Mouse (Mus musculus) intestine, embryonic 14.5 days (tissue): ENCODE results near the gene Camk1d. TPM values are rescaled to one million over a fixed set of nuclear protein-coding genes. Genes with fewer than 3 reads are reported as not detected.
A peak's percentile ranks its signal among the peaks of the same experiment; 100 is the strongest.

Experiments
- ATAC-seq: fragments of 200-750 bp; cut with Nextera tagmentation; replicated peaks from 2 replicates; pipeline ENCODE4 v1.8.0; 2017; ENCODE audit warnings: low read depth, moderate number of reproducible peaks, moderate TSS enrichment, moderate library complexity; ENCODE audit not compliant: low FRiP score, low TSS enrichment
- DNase-seq: peaks from one replicate; pipeline ENCODE4 v3.0.0-alpha.2; 2018; ENCODE audit warnings: low spot score
- H3K27ac ChIP-seq: fragments of 300-500 bp; sonication (generic); 2 replicates; pipeline ENCODE4 v1.5.1; 2014; ENCODE audit warnings: low read depth, mild to moderate bottlenecking, control low read depth
- H3K27me3 ChIP-seq: fragments of 300-500 bp; sonication (generic); replicated peaks from 2 replicates; pipeline ENCODE4 v1.6.1; 2014; ENCODE audit warnings: low read length, control low read depth; ENCODE audit not compliant: control insufficient read depth, insufficient read depth
- H3K36me3 ChIP-seq: fragments of 300-500 bp; sonication (generic); 2 replicates; pipeline ENCODE4 v1.6.1; 2014; ENCODE audit warnings: low read length, control low read depth; ENCODE audit not compliant: control insufficient read depth, insufficient read depth
- H3K4me1 ChIP-seq: fragments of 300-500 bp; sonication (generic); replicated peaks from 2 replicates; pipeline ENCODE4 v1.6.1; 2014; ENCODE audit warnings: low read length, control low read depth, mixed read lengths; ENCODE audit not compliant: control insufficient read depth, insufficient read depth
- H3K4me2 ChIP-seq: fragments of 300-500 bp; sonication (generic); 2 replicates; pipeline ENCODE4 v1.6.1; 2014; ENCODE audit warnings: low read length
- H3K4me3 ChIP-seq: fragments of 300-500 bp; sonication (generic); 2 replicates; pipeline ENCODE4 v1.5.1; 2014; ENCODE audit warnings: low read depth, low read length, control low read depth, mixed read lengths
- H3K9ac ChIP-seq: fragments of 300-500 bp; sonication (generic); 2 replicates; pipeline ENCODE4 v1.6.1; 2014; ENCODE audit warnings: mild to moderate bottlenecking, low read length
- H3K9me3 ChIP-seq: fragments of 300-500 bp; sonication (generic); 2 replicates; pipeline ENCODE4 v1.6.1; 2016; ENCODE audit warnings: low read length, control low read depth; ENCODE audit not compliant: control insufficient read depth
- WGBS: fragments of 180-500 bp; shearing (Covaris S2); extraction: QIAGEN DNeasy Blood & Tissue Kit; methylation state at CpG from one replicate; pipeline ENCODE4 v1.1.7; 2014; 5-methylcytosine and 5-hydroxymethylcytosine counted together
- polyA plus RNA-seq: library from polyadenylated mRNA; unstranded; fragments of >200 nt; fragmentation: Nextera tagmentation; extraction: Ambion mirVana; gene quantifications from 2 replicates; pipeline ENCODE4 v1.2.1, GENCODE M21; 2014

Gene Camk1d
- polyA plus RNA-seq, 1 experiment from 2014 or later, result 20.7 TPM

DNA sequence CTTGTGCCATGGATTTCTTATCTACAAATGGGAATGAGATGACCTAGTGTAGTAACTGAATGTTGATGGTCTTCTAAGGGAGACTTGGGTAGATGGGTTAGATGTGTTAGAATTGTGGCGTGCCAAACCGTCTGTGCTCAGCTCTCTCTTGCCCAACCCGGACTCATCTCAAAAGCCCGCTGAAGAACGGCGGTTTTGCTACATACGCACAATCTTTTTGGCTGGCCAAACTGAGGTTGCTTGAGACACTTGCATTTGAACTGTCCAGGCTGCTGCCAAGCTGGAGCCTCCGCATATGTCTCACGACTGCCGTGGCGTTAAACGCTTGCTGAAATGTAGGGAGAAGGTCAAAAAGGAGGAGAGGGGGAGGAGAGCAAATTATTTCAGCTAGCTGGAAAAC is 413.0 kb downstream of the Camk1d start:
- Histone ChIP-seq H3K9ac (no peak overlapping the region), H3K4me2 (no peak overlapping the region), H3K4me3 (no peak overlapping the region), H3K27me3 (no peaks in the 10 kb centered on the region), H3K4me1 (no peaks in the 10 kb centered on the region), H3K27ac (no peak overlapping the region), H3K36me3 (no peaks in the 10 kb centered on the region), H3K9me3 (no peaks in the 10 kb centered on the region)
- DNase-seq (no peak), ATAC-seq (no peak)
- 88% methylated on average over 12 of the region's 12 CpGs for WGBS

DNA sequence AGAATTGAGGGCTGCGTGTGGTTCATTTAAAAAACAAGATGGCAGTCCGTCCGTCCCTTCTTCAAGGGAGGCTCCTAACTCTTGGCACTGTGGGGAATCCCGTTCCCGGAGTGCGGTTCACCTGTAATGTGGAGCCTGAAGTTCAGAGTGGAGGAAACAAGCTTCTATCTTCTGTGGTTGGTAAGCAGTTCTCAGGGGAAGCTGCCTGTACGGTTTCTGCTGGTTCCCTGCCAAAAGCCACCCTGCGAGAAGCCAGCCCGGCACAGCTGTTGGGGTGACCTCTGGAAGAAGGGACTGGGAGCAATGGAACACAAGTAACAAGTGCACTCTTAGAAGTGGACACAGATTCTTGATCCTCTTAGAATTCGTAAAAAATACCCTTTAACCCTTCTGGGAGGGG is 416.2 kb downstream of the Camk1d start:
- Histone ChIP-seq H3K27me3 (no peaks in the 10 kb centered on the region), H3K27ac (no peak overlapping the region), H3K9ac (no peak overlapping the region), H3K9me3 (no peaks in the 10 kb centered on the region), H3K4me3 (no peak overlapping the region), H3K36me3 (no peaks in the 10 kb centered on the region), H3K4me2 (no peak overlapping the region), H3K4me1 (no peaks in the 10 kb centered on the region)
- 85% methylated on average over 10 of the region's 10 CpGs for WGBS
- ATAC-seq (no peak), DNase-seq (no peak)

GRCm38 (mm10) chr2:5296749-5297545 is 417.4 kb downstream of the Camk1d start:
- Histone ChIP-seq H3K4me2 (no peak overlapping the region), H3K36me3 (no peaks in the 10 kb centered on the region), H3K4me1 (no peaks in the 10 kb centered on the region), H3K9me3 (no peaks in the 10 kb centered on the region), H3K9ac (no peak overlapping the region), H3K27ac (no peak overlapping the region), H3K27me3 (no peaks in the 10 kb centered on the region), H3K4me3 (no peak overlapping the region)
- DNase-seq (no peak), ATAC-seq (no peak)
- 86% methylated on average over 11 of the region's 11 CpGs for WGBS

DNA sequence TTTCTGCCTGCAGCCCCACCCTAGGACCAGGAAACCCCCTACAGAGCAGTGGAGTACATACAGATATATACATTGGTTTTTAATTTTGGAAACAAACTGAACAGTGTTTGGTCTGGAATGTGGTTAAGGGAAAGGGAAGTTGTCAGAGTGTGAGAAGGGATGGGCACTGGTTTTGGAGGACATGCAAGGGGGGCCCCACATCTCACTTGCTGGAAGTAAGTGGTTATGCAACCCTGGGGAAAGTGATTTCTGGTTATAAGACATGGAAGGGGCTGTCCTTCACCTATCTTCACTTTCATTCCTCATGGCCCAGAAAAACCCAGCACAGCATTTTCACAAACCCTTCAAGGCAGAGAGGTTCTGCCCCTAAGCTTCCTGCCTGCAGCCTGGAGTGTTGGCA is 419.2 kb downstream of the Camk1d start:
- ATAC-seq (no peak), DNase-seq (peak; percentile 29)
- Histone ChIP-seq H3K4me2 (no peak overlapping the region), H3K36me3 (no peaks in the 10 kb centered on the region), H3K9me3 (no peaks in the 10 kb centered on the region), H3K4me1 (no peaks in the 10 kb centered on the region), H3K27ac (no peak overlapping the region), H3K4me3 (no peak overlapping the region), H3K27me3 (no peaks in the 10 kb centered on the region), H3K9ac (no peak overlapping the region)

DNA sequence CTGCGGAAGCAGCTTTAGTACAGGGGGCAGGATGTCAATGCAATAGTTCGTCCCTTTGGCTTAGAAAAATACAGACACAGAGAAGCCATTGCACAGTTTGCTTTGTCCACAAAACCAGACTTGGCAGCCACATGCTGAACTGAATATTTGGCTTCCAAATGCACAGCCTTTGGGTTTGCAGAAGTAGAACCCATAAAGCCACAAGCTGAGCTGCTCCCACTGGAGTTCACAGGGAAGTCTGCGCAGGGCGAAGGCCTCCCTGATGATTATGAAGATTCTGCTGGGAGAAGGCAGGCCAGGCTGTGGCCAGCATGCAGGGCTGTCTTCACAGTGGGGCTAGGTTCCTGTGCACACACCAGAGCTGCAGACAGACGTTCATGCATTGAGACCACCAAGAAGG is 419.9 kb downstream of the Camk1d start:
- Histone ChIP-seq H3K36me3 (no peaks in the 10 kb centered on the region), H3K4me1 (no peaks in the 10 kb centered on the region), H3K4me2 (no peak overlapping the region), H3K9ac (no peak overlapping the region), H3K4me3 (no peak overlapping the region), H3K27me3 (no peaks in the 10 kb centered on the region), H3K27ac (no peak overlapping the region), H3K9me3 (no peaks in the 10 kb centered on the region)
- 71% methylated on average over 5 of the region's 5 CpGs for whole genome bisulfite sequencing
- ATAC-seq (no peak), DNase-seq (peak; percentile 24)

GRCm38 (mm10) chr2:5288593-5288992 is 425.7 kb downstream of the Camk1d start:
- Histone ChIP-seq H3K9ac (no peak overlapping the region), H3K36me3 (no peaks in the 10 kb centered on the region), H3K4me1 (peaks cover 11% of the 10 kb centered on the region), H3K4me3 (no peak overlapping the region), H3K27ac (no peak overlapping the region), H3K27me3 (no peaks in the 10 kb centered on the region), H3K9me3 (no peaks in the 10 kb centered on the region), H3K4me2 (no peak overlapping the region)
- DNase-seq (peak; percentile 55), ATAC-seq (no peak)
- 46% methylated on average over 4 of the region's 4 CpGs for WGBS

- H3K9me3 ChIP-seq, result no peaks in the 10 kb centered on the region
- DNase-seq (no peak), ATAC-seq (no peak)
- H3K4me2 ChIP-seq, result no peak overlapping the region
- H3K4me1 ChIP-seq, result peaks cover 11% of the 10 kb centered on the region
- no peak overlapping the region for H3K9ac ChIP-seq
- no peaks in the 10 kb centered on the region for H3K27me3 ChIP-seq
- H3K27ac ChIP-seq, result peak overlapping the region; percentile 60
- no peaks in the 10 kb centered on the region for H3K36me3 ChIP-seq
- no peak overlapping the region for H3K4me3 ChIP-seq
- 65% methylated on average over 3 of the region's 3 CpGs for WGBS
Measured at GRCm38 (mm10) chr2:5287044-5287380, 427.3 kb downstream of the Camk1d start.

DNA sequence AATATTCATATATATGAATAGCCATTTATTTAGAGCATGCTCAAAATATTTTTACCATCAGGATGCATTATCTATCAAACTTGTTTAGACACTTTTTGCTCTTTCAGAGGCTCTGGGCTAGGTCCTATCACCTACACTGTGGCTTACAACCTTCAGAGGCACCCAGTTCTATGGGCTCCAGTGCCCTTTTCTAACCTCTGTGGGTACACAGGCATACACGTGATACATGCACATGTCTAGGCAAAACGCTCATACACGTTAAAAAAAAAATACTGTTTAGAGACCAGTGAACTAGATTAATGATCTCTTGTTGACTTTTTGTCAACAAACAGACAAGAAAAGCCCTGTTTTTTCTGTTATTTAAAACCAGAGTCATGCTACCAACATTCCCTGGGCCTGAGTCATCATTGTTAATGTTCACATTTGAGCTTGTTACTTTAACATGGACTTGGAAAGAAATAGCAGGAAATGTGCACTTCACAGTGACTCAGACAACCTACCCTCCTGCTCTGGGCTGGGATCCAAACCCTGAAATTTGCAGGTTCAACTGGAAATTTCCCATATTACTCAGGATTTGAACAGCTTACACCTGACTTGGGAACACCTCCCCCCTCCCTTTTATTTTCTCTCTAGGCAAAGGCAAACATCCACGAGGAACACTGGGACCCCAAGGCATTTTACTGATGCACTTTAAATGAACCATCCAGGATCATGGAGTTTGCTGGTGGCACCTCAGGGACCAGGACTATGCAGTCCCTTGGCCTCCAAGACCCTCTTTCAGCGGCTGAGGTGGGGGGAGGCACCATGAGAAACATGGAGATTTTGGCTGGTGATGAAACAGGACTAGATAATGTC is 427.9 kb downstream of the Camk1d start:
- H3K27ac ChIP-seq, result peak overlapping the region; percentile 64
- H3K9ac ChIP-seq, result no peak overlapping the region
- H3K36me3 ChIP-seq, result no peaks in the 10 kb centered on the region
- WGBS, result 31% methylated on average over 5 of the region's 5 CpGs
- no peaks in the 10 kb centered on the region for H3K27me3 ChIP-seq
- ATAC-seq (peak; percentile 83; the same call in 1 of the 2 replicates), DNase-seq (peak; percentile 63)
- H3K4me1 ChIP-seq, result peaks cover 11% of the 10 kb centered on the region
- no peaks in the 10 kb centered on the region for H3K9me3 ChIP-seq
- no peak overlapping the region for H3K4me3 ChIP-seq
- no peak overlapping the region for H3K4me2 ChIP-seq
